Mouse (Mus musculus) erythroid progenitor cell, adult 5-6 weeks (primary cell): ENCODE data around the gene Iqce. TPM values are rescaled to one million over a fixed set of nuclear protein-coding genes. Genes with fewer than 3 reads are reported as not detected.
A peak's percentile ranks its signal among the peaks of the same experiment; 100 is the strongest.

Experiments used
- ATAC-seq: replicated peaks from 2 replicates; pipeline ENCODE4 v1.8.0; 2016; ENCODE audit warnings: moderate number of reproducible peaks, mild to moderate bottlenecking, moderate TSS enrichment, inconsistent platforms; ENCODE audit not compliant: poor library complexity, low FRiP score, severe bottlenecking
- total RNA-seq, 2 experiments: library from RNA; stranded (forward) in 1 of 2; stranded (reverse) in 1 of 2; fragments of 150-400 nt in 1 of 2; fragments of 186-747, 209-891 nt in 1 of 2; gene quantifications; 2 replicates each; pipeline versions ENCODE4 v1.2.3 to v1.2.4; 2015 to 2017; ENCODE audit warnings: low replicate concordance in 2 of 2

The Iqce gene
- 1.7 and 2.5 TPM in 2 replicates for total RNA-seq (2015; ENCODE audit: low replicate concordance)
- total RNA-seq (2017; ENCODE audit: low replicate concordance): 3.3 and 6.2 TPM in 2 replicates

DNA sequence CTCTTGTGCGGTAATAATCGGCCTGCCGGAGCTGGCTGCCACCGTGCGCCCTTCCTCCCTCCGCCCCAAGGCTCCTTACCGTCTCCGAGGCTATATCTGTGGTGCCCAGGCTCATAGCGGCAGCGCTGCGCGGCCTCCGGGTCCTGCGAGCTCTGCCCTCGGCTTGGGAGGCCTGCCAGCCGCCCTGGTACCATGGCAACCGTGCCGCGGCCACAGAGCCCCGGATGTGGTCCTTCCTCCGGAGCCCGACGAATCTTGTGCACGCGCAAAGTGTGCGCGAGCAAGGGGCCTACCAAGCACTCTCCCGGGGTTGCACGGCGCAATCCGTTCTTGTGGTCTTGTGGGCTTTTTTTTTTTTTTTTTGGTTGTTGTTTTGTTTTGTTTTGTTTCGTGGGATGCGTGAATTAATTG lies at the start of gene Iqce:
TSS of gene Iqce (minus strand) at position 276 of the 411 bp plus-strand sequence.
- peak; percentile 56 for ATAC-seq

DNA sequence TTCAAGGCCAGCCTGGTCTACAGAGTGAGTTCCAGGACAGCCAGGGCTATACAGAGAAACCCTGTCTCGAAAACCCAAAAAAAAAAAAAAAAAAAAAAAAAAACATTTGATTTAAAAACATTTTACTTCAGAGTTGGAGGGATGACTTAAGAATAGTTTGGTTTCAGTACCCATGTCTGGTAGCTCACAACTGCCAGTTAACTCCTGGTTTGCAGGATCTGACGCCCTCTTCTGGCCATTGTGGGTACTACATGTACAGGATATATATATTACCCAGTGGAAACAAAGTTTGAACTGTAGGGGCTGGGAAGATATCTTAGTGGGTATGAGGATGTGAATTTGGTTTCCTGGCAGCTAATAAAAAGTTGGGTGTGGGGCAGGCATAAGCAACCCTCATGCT lies 48.7 kb upstream of the Iqce start:
- no peak for ATAC-seq

DNA sequence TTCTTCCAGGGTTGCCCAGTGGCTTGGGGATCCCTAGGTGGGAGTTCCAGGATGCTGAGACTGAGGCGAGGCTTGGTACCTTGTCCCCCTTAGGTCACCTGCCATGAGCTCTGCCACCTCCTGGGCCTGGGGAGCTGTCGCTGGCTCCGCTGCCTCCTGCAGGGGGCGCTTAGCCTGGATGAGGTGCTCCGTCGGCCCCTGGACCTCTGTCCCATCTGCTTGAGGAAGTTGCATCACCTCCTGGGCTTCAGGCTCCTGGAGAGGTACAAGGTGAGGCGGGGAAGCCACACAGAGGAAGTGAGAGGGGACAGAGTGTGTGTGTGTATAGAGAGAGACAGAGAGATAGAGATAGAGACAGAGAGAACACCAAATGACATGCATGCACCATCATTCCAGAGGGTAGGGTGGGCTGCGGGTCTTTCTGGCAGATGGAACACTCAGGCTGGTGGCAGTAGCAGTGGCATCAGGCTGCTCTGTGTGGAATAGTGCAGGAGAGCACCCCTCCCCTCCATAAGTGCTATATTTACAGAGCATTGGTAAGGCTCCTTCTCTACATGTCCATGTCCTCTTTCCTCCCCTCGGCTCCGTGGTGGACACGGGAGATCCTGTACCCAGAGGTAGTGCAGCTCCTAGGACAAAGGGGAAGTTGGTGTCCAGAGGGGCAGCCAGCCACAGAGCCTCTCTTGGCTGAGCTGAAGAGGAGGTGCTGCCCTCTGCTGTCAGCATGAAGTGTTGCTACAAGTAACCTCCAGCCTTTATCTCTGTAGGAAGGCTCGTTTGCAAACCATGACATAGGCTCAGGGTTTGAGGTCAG lies 47.1 kb upstream of the Iqce start:
- ATAC-seq: peak; percentile 78

- ATAC-seq: no peak
Observed at GRCm38 (mm10) chr5:140748425-140748824, 46.2 kb upstream of the Iqce start.

DNA sequence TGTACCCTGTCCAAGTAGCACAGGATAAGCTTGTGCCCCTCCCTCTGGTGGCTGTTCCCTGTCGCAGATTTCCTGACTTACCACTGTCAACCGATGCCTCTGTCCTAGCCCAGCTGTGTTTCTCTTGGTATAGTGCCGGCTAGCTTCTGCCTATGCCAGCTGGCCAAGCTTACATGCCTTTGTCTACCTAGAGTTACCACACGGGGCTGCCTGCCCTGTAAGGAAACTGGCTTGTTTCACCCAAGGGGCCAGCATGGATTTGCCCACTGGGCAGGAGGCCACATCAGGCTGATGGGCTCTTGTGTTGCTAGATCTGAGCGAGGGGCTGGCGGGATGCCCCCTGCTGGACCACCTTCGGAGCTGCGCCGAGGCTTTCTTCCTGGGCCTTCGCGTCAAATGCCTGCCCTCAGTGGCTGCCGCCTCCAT lies 41.5 kb upstream of the Iqce start:
- no peak for ATAC-seq

DNA sequence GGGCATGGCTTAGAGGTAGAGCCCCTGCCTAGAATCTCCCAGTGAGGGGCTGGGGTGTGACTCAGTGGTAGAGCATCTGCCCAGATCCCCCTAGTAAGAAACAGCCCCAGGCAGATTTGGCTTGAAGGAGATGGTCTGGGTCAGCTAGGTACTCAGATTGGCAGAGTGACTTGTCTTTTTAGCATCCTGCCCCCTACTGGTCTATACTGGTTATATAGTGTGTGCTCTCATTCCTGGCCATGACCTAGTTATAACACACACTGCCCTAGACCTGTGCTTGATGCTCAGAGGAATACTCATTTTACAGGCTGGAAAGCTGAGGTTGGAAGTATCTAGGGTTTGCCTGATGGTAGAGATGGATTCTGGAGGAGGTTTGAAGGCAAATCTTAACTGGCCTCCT lies 39.7 kb upstream of the Iqce start:
- no peak for ATAC-seq

DNA sequence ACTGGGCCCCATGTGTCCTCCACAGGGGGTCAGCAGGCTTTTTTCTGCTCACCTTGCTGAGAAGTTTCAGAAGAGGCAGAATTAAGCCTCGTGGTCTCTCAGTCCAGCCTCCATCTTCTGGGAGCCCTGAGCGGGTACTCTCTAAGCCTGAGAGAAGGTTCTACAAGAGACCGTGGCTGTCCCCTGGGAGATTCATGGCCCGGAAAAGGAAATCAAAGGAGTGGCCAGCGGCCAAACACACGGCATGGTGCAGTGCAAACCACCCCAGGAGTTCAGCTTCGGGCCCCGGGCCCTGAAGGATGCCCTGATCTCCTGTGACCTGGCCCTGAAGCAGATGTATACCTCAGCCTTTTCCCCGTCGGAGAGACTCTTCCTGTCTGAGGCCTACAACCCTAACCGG lies 38.9 kb upstream of the Iqce start:
- ATAC-seq: no peak

GRCm38 (mm10) chr5:140739813-140740212 lies 37.6 kb upstream of the Iqce start:
- no peak for ATAC-seq

DNA sequence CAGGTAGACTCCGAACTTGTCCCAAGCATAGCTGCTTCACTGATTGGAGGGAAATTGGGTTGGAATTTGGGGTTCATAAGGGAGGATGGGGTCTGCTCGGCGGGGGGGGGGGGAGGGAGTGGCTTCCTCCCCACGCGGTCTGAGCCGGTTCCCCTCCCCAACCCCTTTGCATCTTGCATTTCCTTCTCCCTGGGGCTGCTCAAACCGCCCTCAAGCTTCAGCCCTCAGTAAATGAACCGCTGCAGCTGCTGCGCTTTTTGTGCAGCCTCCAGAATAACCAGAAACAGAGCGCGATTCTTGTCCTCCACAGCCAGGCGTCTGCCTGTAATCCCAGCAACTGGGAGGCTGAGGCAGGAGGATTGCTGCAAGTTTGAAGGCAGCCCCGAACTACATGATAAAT lies 34.0 kb upstream of the Iqce start:
- ATAC-seq: no peak

DNA sequence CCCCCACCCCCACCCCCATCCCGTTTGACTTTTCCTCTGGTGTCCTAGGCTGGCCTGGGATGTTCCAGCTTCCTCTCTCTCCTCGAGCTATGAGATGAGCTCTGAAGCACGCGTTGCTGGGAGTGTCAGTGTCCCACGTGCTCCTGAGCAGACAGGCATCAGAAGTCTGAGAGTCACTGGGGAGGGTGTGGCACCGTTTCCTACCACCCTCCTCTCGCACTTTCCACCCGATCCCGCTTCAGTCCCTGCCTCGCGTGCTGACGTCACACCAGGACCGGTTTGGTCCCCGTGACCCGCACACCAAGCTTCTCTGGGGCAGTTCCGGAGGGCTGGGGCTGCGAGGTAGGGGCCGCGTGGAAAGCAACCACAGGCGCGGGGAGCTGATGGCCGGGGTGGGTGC lies 33.1 kb upstream of the Iqce start:
- no peak for ATAC-seq

- ATAC-seq: no peak
Observed at GRCm38 (mm10) chr5:140733336-140733735, 31.2 kb upstream of the Iqce start.

DNA sequence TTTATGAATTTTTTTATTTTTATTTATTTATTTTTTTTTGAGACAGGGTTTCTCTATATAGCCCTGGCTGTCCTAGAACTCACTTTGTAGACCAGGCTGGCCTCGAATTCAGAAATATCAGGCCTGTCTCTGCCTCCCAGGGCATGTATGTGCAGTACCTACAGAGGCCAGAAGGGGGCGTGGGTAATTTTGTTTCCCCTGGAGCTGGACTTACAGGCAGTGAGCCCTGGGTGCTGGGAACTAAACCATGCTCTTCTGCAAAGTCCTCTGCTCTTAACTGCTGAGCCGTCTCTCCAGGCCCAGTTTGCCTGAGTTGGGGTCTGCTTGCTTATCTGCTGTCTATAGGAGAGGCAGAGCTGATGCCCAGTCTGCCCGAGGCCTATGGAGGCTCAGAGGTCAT lies 30.0 kb upstream of the Iqce start:
- ATAC-seq: peak; percentile 58

DNA sequence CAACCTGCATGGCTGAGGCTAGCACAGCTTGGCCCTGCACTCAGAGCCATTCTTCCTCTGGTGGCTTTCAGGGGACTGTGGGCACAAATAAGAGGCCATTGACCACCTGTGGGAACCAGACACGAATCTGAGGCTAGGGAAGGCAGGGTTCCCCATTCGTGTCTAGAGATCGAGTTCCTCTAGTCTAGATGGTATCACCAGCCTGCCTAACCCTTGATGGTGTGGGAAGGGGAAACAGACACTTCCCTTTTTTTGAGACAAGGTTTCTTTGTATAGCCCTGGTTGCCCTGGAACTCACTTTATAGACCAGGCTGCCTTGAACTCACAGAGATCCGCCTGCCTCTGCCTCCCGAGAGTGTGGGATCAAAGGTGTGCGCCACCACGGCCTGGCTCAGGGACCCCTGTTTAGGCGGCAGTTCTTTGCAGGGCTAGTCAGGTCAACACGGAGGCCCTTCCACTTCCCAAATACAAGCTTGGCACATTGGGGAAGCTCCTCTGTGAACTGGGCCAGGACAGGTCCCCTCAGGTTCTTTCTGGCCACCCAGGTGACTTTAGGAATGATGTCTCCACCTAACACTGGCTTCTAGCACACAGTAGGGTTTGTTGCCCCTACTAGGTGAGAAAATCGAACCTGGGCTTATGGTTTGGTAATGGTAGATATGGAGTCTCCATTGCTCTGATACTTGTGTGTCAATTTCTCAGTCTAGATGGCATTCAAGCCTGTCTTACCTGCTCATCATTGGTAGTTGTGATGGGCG lies 29.0 kb upstream of the Iqce start:
- ATAC-seq: no peak

DNA sequence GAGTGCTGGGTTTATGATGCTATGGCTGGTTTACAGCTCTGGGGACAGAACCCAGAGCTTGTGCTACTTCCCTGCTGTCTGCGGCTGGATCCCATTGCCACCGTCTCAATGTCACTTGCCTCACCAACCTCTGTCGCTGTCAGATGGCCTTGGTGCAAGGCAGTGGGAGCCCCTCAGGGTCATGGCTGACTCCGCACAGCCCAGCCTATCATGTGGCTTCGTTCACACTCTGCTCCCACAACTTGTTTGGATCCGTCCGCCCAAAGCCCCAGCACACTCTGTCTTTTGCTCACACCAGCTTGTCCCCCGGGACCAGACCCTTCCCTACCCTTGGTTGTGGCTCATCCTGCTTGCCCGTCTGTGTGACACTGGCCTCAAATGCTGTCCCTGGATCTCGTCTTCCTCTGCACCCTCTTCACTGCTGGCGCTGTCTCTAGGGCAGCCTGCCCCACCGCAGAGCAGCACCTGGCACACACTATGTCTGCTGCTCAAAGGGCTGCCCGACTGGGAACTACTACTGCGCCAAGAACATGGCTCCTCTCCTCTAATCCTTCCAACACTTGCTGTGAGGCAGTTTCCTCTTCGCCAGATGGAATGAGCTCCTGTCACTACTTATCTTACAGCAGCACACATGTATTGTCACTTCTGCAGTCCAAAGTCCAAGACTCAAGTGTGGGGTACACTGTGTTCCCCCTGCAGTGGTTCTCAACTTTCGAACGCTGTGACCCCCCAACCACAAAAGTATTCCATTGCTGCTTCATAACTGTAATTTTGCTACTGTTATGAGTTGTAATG lies 25.0 kb upstream of the Iqce start:
- no peak for ATAC-seq

DNA sequence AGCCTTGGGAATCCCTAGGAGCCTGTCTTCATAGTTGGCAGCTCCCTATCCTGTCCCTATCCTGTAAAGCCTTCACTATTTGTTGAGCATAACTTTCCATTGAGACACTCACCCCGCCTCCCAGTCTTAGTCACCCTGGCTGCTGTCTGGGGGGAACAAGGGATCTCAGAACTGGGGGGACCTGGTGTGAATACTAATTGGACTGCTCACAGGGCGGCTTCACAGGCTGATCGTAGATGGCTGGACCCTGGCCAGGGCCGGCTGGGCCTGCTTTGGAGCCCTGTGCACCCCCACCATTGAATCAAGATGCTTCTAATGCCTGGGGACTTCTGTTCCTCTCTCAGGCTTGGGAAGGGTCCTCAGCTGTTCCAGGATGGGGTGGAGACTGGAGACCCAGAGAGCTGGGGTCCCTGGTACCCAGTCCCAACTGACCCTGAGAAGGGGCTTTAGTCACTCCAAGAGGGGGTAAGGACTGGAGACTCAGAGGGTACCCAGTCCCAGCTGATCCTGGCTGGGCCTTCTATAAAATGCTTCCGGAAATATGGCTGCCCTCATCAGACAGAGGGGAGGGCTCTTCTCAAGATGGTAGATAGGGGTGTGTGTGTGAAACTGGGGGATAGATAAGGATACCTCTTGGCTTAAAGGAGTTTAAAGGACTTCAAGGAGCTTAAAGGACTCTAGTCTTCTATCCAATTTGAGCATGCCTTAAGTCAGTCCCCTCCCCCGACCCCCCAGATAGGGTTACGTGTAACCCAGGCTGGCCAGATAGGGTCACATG lies 24.1 kb upstream of the Iqce start:
- ATAC-seq: no peak

DNA sequence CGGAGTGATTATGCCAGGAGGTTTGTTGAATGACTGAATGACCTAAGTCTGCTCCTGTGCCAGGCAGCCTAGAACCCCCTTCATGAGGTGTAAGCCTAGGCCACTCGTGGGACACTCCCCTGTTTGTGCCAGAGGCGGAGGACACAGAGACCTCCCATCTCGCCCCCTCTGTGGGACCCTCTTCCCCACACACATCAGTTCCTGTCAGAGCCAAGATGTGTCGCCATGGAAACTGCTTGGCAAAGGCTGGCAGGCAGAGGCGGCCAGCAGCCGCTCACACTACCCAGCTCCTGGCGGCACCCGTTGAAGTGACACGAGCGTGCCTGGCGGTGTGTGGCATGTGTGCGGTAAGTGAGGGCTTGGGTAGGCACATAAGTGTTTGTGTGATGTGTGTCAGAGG lies 21.6 kb upstream of the Iqce start, which contains the start of gene Amz1:
TSS of gene Amz1 (plus strand) at position 306 of the 400 bp plus-strand sequence.
- ATAC-seq: no peak

- ATAC-seq: no peak
Observed at GRCm38 (mm10) chr5:140722121-140722520, 19.9 kb upstream of the Iqce start.

DNA sequence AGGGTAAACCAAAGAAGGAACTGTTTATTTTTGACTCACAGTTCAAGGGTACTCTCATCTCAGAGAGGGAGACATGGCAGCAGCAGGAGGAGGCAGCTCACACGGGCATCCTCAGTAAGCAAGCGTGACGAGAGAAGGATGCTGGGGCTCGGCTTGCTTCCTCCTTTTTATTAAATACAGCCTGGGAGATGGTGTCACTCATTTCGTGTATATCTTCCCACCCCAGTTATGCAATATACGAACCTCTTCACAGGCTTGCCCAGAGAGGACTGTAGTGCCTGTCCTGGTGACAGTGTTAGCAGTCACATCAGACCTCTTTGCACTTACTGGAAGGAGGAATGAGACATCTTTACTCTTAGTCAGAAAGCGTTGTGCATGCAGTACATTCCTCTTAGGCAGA lies 18.6 kb upstream of the Iqce start:
- no peak for ATAC-seq

DNA sequence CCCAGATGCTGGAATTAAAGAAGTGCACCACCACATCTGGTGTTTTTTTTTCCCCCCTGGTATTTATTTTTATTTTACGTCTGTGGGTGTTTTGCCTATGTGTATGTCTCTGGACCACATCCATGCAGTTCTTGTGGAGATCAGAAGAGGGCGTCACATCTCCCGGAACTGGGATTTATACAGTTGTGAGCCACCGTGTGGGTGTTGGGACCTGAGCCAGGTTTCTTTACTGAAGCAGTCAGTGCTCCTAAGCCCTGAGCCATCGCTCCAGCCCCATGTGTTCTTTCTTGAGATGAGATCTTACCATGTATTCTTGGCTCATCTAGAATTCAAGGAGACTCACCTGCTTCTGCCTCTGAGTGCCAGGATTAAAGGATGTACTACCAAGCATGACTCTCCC lies 8.9 kb upstream of the Iqce start:
- no peak for ATAC-seq

DNA sequence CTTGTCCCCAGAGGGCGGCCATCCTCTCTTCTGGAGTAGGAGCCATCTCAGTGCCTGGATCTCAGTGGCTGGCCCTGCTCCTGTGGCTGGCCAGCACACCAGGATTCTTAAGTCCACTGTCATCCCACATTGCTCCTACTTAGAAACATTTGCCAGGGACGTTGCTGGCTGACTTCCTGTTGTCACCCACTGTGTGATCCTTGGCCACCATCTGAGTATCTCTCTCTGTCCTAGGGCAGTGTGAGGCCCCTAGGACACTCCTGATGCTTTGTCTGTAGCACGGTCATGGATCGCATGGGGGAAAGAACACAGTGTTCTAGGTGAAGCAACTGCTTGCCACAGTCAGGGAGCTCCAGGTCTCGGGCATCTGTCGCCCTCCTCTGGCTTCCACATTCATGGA lies 8.1 kb upstream of the Iqce start:
- no peak for ATAC-seq
